Mouse (Mus musculus) inflammation-experienced regulatory T-cells (primary cell): ENCODE results near the gene Nr3c2. TPM values are rescaled to one million over a fixed set of nuclear protein-coding genes. Genes with fewer than 3 reads are reported as not detected.

Experiments used
- polyA plus RNA-seq, 2 experiments: library from polyadenylated mRNA; unstranded; fragments of 100-300 nt; shearing (Covaris generic); gene quantifications; one replicate each; pipeline ENCODE4 v1.2.1; 2017

The Nr3c2 gene
- 10 to 100 TPM in 1 of 2 experiments, 1 to 10 TPM in 1; 4.6 to 12.9 TPM for polyA plus RNA-seq

DNA sequence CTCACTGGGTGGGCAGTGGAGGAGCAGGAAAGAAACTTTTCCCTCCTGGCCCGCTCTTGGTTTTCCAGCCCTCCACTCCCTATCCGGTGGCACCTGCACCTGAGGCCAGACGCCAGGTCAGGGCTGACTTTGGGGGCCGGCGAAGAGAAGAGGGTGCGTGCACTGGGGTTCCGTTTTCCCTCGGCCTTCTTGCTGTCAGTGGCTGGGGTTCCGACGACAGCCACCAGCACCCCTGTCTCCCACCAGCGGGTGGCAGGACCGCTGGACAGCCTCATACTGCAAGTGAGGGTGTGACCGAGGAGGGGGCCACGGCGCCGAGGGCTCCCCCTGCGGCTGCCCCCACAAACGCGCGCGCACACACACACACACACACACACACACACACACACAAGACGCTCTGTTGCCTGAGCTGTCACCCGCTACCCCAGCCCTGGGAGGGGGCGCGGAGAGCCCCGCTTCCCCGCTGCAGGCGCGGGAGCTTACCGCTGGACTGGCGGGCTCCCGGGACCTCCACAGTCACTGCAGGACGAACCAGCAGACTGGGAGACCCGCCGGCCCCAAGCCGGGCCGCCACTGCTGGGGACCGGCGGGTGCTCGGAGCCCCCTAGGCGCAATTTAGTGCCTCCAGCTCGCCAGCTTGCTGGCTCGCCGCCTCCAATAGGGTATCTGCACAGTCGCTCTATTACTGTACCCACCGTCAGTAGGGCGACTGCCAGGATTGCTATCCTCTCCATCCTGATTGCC, at the start of gene Nr3c2:
Gene Nr3c2, plus strand, starts transcription at position 32 of the 744 bp plus-strand sequence.

